Mouse (Mus musculus): ENCODE results near the gene Cbfa2t2.

DNA sequence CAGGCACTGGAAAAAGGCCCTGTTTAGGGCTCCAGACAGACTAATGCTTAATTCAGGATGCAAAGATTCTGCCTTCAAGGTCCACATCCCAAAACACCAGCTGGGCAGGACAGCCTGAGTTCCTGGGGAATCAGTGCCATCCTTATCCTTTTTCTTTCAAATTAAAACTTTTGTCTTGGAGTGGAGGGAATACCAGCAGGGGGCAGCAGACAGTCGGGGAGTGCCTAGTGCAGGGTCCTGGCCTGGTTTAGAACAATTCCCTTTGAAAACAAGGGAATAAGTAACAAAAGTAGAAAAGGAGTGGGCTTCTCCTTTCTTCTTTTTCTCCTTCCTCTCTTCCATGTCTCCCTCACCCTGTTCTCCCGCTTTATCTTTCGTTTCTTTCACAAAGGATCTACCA, 19.2 kb upstream of the Cbfa2t2 start:
- TF ChIP-seq POLR2A (IDR thresholded peaks at IDR 0.05; ENCODE audit: insufficient read length, low read depth) = no peak
- TF ChIP-seq MAX (IDR thresholded peaks at IDR 0.05; ENCODE audit: low read depth) = no peak
- no peak for TF ChIP-seq REST (IDR thresholded peaks at IDR 0.05; ENCODE audit: insufficient read depth, insufficient read length)
- no peak for TF ChIP-seq MYOG (IDR thresholded peaks at IDR 0.05; ENCODE audit: control insufficient read depth in 1 of 3, insufficient read depth in 1 of 3, insufficient read length in 2 of 3, low read depth in 2 of 3)

Data from myocyte (in vitro differentiated cells).